Mouse (Mus musculus): ENCODE measurements around the gene Slc25a34.

Slc25a34 gene

DNA sequence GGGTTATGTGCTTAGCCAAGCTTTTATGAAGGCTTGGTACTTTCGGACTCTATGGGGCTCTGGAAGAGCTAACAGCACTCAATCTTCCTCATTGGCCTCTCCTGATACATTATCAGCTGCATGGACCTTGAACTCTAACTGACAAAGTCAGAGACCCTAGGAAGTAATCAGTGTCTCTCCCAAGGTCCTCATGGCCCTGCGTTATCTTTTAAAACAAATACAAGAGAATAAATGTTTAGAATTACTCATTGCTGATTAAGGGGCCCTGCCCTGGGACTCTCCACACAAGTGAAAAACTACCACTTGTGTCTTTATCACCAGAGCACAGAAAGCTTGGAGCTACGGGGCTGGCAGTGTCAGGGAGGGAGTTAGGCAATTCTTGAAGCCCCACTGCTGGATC lies 44.8 kb downstream of the Slc25a34 start:
- no peak for DNase-seq

DNA sequence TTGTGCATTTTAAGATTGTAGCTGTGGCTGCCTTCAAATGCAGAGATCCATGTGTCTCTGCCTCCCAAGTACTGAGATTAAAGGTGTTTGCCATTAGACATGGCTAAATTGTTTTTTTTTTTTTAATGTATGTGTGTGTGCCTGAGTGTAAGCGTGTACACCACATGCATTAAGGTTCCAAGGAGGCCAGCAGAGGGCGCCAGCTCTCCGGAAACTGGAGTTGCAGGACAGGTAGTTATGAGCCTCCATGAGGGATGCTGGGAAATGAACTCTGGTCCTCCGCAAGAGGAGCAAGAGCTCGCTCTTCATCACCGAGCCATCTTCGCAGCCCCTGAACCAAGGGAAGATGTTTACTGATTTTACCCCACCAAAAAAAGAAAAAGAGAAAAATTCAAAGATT lies 46.7 kb downstream of the Slc25a34 start:
- DNase-seq, result peak; percentile 38 to 50

DNA sequence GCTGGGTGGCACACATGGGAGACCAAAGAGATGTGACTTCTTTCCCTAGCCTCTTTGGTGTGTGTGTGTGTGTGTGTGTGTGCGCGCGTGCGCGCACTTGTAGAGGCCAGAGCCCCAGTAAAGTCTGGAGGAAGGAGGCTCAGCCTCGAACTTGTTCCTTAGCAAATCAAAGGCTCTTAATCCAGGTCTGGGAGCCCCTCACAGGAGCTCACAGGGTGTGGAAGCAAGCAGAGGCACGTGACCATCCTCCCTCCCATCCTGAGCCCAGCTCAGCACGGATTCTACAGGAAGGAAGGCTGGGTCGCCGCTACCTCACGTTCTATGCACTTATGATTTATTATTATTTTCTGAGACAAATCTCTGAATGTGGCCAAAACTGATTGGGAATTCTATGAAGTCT lies 47.2 kb downstream of the Slc25a34 start:
- DNase-seq, result peak; percentile 38 to 59

DNA sequence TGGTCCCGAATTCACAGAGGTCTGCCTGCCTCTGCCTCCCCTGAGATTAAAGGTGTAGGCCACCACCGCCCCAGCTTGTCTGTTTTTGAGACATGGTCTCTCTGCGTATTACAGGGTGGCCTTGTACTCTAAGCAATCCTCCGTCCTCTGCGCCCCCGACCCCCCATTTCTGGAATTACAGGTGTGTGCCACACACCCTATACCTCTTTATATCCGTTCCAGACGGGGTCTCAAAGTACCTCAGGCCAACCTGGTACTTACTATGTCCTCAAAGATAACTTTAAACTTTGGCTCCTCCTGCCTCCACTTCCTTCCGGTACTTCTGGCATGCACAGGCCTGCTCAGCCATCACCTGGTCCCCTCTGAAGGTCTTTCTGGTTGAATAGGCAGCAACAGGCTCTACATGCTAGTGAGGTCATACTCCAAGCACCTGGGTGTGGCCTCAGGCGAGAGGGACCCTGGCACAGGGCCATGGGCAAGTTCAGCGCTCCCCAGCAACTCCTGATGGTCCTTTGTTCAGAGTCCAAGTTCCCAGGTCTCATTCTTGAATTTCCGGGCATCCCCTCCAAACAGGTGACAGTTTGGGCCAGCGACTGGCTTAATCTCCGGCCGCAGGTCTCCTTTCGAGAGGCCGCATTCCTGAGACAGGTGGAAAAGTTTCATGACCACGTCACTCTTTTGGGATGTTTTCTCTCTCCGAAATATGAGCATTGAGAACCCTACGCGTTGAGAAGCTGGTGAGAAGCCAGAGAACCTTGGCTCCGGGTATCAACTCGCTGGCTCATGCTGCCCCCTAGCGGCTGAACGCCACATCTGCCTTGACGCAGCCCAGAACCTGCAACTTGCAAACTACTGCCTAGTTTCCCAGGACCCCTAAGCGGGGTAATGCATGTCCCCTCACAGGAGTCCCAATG lies 48.6 kb downstream of the Slc25a34 start:
- DNase-seq, result peak; percentile 90 to 91

DNA sequence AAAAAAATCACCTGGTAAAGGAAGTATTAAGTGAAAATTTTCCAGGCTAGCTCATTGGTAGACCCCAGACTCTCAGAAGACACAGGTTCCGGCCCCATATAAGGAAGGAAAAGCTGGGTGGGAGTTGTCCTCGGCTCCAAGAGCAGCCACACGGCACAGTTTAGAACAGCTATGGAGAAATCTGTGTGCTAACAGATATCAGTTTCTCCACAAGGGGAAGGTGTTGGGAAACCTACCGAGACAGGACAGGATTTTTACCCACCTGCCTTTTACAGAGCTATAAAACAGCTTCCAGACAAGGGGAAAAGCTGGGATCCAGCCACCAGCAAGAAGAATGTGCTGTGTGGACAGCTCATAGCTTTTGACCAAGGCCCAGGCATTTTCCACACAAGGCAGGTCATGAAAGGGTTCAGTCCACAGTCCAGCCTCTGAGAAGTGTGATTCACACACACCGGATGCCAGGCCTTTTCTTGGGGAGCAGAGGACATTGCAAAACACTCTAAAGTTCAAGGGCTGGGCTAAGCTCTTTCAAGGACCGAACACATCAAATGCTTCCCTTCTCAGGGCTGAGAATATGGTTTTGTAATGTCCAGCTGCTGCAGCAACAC lies 50.2 kb downstream of the Slc25a34 start:
- peak; percentile 76 to 90 for DNase-seq

DNA sequence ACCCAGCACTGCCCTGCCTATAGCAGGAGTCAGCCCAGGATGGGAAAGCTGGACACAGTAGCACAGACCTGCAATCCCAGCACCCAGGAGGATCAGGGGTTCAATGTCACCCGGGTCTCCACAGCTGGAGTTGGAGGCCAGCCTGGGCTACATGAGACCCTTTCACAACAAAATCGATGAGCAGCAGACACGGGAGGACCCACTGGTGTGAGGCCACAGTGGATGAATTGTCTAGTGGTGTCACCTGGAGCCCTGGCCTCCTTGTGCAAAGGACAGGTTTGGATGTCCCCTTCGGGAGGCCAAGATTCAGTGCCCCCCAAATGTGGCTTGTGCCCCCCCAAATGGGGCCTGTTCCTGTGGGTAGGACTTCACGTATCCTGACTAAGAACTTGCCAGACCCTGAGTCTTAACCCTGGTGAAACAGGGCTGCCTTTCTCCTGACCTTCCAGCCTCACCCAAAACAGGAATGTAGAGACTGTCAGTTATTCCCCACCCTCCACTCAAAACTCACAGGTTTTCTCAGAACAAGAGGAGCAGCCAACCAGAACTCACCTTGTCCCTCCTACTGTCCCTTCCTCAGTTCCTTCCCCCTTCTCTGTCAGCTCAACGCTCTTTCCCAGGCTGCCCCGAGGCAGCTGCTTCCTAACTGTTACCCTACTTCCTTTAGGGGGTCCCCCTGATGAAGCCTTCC lies 50.8 kb downstream of the Slc25a34 start:
- DNase-seq, result peak in 1 of 2 experiments; percentile 48

DNA sequence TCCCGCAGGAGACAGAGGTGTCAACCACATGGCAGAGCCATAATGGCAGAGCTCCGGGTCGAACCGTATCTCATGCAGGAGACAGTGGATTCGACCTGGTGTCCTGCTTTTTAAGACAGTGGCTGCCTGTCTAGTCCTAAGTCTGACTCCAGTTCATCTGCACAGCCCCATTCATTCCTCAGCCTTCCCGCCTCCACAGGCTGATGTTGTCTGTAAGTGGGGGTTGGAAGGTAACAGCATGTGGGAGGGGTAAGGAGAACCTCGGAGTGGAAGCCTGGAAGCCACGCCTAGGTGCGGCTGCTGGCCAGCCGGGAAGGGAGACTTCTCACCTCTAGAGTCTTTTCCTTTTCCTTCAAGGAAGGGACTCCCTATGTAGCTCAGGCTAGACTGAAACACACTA lies 51.7 kb downstream of the Slc25a34 start:
- DNase-seq, result peak in 1 of 2 experiments; percentile 70

DNA sequence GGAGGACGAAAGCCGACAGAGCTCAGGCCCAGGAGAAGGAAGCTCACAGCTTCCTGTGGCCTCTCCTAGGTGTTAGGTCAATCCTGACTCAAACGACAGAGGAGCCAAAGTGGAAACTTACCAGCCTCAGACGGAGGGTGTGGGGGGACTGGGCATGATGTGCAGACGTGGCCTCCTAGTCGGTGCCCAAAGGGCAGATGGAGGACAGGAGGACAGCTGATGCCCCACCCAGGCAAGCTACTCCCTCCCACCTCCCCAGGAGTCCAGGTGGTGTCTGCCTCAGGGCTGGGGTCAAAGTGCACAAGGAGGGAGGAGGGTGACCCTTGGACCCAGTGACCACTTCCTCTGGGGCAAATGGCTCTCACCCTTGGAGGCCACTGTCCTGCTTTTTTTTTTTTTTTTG lies 52.3 kb downstream of the Slc25a34 start:
- DNase-seq, result peak; percentile 87 to 95

DNA sequence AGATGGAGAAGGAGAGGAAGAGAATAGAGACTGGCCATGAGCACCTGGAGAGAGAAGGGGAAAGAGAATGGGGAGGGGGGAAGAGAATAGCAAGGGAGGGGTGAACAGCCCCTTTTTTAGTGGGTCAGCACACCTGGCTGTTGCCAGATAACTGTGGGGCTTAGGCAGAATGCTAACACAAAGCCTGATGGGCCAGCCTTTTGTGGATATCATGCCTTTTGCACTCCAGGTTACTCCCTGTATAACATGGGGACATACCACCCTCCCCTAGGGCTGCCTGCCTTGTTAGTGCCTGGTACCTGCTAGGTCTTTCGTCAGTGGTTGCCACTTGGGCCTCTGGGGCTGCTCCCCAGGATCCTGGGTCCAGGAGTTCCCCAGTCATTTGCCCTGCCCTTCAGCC lies 52.8 kb downstream of the Slc25a34 start:
- DNase-seq, result no peak

DNA sequence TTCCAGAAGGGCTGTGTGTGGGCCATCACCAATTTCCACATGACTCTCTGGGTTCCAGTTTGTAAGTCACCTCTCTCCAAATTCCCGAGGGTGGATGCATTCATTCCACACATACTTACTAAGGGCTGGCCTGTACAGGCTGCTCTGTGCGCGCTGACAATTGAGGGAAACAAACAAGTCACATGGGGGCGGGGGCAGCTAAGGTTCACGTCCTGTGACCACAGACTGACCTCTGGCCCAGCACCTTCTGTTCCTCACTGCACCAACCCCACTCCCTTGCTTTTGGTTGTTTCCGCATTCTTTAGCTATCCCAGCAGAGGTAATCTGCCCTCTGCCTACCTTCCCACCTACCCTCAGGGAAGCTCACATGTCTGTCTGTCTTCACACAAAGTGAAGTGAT lies 53.6 kb downstream of the Slc25a34 start:
- peak; percentile 90 to 94 for DNase-seq

DNA sequence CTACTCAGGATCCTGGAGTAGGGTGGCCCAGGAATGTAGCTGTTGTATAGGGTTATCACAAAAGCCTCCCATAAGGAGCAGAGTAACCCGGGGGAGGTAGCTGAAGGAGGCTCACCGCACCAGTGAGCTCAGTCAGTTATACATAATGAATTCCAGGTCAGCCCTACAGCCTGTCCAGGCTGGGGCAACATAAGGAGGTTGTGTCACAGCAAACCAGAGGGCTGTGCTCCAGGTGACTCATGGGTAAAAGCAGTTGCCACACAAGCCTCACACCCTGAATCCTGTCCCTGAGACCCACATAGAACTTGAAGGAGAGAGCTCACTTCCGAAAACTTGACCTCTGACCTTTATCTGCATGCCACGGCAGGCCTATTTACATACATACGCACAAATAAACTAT lies 54.7 kb downstream of the Slc25a34 start:
- DNase-seq, result no peak
